Mouse (Mus musculus) MEL-GATA-1-ER (cell line): ENCODE results near the gene Adprhl2.

Experiments
- DNase-seq: peaks from one replicate; pipeline ENCODE4 v3.0.0-alpha.2; 2012; ENCODE audit warnings: low read depth; ENCODE audit errors: extremely low read depth

Adprhl2 gene

GRCm38 (mm10) chr4:126306827-126307226, 14.7 kb downstream of the Adprhl2 start:
- no peak for DNase-seq

DNA sequence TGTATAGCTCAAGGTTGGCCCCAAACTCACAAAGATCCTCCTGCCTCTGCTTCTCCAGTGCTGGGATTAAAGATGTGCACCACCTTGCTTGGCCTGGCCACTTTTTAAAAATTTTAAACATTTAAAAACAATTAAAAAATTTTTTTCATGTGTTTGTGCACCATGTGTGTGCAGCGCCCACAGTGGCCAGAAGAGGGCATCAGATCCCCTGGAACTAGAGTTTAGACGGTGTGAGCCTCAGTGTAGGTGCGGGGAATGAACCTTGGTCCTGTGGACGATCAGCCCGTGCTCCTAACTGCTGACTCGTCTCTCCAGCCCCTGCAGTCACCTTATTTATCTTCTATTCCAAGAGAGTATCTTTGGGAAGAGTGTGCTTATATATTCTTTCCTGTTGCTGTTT, 15.4 kb downstream of the Adprhl2 start:
- DNase-seq, result no peak

- no peak for DNase-seq
Measured at GRCm38 (mm10) chr4:126305428-126305827, 16.1 kb downstream of the Adprhl2 start.

DNA sequence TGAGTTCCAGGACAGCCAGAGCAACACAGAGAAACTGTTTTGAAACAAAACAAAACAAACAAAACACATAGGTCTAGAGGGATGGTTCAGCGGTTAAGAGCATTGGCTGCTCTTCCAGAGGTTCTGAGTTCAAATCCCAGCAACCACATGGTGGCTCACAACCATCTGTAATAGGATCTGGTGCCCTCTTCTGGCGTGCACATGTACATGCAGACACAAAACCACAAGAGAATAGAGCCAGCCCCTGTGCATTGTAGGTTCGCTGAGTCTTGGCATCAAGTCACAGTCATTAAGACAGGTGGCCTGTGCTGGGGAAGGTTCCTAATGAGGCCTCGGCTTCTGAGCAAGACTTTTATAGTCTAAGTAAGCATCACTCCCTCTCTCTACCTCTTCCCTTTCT, 17.6 kb downstream of the Adprhl2 start:
- no peak for DNase-seq

DNA sequence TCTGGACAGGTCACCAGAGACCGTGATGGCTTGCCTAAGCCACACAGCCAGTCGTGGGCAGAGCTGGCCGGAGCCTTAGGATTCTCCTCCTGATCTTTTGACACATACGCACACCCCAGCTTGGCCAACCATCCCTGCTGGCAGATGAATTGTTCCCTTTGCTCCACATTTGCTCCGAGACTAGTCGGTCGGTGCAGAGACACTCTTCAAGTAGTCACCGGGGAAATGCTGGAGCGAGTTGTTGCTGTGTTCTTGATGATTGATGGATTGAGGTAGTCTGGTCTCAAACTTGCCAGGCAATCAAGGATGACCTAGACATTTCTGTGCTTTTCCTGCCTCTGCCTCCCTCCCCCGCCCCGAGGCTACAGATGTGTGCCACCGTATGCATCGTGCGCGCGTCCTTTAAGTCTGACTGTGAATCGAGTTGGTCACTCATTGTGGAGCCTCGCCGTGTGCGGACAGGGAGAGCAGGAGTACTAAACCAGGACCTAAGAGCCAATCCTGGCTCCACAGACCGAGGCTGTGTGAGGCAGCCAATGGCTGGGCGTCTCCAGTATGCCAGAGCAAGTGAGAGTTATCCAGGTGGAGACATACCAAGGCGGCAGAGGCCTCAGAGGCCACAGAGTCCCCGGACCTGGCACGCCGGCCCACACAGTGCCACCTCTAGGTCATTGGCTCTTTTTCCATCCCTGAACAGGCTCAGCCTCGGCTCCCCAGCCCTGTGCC, 19.8 kb downstream of the Adprhl2 start:
- no peak for DNase-seq

- DNase-seq, result no peak
Measured at GRCm38 (mm10) chr4:126300916-126301583, 20.5 kb downstream of the Adprhl2 start.

DNA sequence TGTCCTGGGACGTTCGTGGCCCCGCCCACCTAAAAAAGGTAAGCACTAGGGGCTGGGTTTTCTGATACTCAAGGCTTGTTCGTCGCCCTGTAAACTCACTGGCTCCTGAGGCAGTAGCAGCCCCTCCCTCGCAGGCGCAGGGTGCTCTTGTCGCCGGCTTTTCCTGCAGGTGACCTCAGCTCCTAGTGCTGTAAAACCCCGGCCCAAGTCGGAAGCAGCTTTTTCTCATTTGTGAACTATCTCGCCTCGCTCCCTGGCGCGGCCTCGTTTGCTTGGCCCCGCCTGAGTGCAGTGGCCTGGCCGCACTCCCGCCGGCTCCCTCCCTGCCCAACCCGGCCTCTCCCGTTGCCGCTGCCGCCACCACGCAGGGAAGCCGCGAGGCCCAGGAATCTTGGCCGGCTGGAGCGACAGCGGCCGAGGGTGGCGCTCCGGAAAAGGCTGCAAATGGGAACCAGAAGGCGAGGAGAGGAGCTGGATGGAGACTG, 24.8 kb downstream of the Adprhl2 start:
- DNase-seq, result no peak

DNA sequence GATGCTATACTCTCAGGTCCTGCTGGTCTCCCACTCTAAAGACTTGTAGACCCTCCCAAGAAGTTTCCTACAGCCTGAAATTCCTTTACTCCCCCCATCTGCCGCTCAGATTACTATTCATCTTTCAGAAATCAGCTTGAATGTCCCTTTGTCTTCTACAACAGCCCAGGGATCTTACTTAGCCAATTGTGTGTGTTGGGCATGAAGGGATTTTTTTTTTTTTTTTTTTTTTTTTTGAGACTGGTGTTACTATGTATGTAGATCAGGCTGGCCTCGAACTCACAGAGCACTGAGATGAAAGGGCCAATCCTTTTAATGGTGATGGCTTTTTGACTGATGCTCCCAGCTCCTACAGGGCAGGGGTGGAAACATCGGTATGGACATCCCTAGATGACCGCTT, 25.6 kb downstream of the Adprhl2 start:
- no peak for DNase-seq

- DNase-seq, result no peak
Measured at GRCm38 (mm10) chr4:126295152-126295551, 26.4 kb downstream of the Adprhl2 start.

DNA sequence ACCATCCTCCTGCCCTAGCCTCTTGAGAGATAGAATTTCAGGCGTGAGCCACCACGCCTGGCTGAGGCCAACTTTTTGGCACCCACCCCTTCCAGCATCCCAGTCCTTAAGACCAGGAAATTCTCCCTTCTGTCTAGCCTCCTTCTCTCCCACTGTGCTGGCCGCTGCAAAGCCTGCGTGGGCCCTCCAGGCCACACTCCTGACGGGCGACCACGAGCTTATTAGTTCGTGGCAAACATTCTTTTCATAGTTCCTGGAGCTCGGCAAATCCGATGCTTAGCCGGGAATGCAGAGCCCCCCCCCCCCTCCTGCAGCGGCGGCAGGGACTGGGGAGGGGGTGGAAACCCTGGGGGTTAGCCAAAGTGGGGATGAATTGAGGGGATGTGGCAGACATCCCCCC, 30.3 kb downstream of the Adprhl2 start:
- DNase-seq, result no peak

- no peak for DNase-seq
Measured at GRCm38 (mm10) chr4:126290314-126290713, 31.2 kb downstream of the Adprhl2 start.

DNA sequence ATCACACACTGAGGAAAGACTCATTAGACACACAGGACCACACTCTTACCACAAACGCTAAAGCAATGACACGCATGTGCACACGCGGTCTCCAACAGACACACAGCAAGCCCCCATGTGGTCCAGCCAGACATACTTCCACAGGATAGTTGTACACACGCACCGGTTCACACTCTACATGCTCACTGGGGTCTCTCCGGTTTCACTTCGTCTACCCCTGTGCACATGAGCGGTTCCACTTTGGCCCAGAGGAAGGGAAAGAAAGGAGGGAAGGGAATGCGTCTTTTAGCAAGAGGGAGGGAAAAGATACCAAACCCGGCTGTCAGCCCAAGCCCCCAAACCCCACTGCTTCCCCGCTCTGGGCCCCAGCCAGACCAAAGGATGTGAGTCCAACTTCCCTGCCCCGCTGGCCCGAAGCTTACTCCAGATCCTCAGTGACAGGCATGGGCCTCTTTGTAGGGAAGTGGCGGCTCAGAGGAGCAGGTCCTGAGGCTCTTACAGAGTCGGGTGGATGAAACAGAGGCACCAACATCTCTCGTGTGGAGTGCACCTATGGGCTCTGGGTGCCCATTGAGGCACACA, 33.3 kb downstream of the Adprhl2 start:
- no peak for DNase-seq

DNA sequence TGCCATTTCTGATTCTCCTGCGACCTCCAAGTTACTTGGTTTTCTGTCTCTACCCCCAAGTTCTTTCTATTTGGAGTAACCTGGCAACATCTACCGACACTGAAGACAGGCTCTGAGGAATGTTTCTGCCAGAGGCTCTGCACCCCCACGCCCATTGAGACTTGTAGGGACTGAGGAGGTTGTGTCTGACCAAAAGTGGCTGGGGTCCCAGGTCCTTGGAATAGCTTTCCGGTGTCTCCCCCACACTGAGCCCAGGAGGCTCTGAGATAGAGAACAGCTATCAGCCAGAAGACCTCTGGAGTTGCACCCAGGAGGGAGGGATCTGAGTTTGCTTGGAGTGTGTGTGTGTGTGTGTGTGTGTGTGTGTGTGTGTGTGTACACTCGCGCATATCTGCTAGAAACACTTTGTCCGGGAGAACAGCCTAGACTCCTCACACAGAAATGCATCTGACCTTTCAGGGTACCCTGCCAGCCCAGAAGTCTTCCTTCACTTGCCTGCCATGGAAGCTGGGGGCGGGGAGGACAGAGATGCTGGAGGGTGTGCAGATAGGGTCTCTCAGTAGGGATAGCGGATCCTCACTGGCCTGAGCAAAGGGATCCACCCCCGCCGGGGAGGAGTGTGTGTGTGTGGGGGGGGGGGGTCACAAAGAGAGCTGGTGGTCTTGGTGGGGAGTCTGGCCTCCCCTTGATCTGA, 34.1 kb downstream of the Adprhl2 start:
- DNase-seq, result no peak

DNA sequence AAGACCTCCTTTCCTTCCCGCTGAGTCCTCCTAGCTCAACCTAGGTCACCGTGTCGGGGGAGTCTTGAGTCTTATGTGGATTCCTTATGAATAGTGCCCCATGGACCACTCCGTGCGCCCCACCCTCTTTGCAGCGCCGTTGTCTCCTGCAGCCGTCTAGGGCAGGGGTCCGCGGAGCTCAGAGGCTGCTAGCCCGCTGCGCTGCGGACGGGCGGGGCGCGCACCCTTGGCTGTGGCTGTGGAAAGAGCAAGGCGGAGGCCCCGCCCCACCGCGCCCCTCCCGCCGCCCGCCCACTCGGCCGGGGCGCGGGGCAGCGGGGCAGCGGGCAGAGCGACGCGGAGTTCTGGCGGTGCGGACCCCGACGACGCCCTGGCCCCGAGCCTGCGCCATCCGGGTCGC, 35.0 kb downstream of the Adprhl2 start, which contains the start of gene Col8a2:
TSS of gene Col8a2 (plus strand) at position 302 of the 400 bp plus-strand sequence.
- no peak for DNase-seq

- no peak for DNase-seq
Measured at GRCm38 (mm10) chr4:126283582-126283981, 37.9 kb downstream of the Adprhl2 start.

DNA sequence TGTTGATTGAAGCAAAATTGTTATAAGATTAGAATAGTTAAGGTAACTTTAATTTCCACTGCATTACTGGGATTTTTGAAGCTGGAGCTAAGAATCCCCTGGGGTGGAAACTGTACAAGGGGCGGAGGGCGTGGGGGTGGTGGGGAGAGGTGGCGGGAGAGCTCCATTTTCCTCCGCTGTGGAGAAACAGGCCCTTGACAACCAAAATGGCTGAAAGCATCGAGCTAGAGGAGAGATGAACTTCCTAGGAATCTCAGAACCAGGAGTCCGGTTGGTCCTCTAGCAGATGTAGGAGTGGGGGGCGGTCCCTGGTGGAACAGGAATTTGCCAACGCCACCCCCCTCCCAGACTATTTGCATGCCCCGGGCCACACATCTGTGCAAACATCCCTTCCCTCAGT, 39.8 kb downstream of the Adprhl2 start:
- DNase-seq, result no peak

- no peak for DNase-seq
Measured at GRCm38 (mm10) chr4:126278961-126279360, 42.5 kb downstream of the Adprhl2 start.

DNA sequence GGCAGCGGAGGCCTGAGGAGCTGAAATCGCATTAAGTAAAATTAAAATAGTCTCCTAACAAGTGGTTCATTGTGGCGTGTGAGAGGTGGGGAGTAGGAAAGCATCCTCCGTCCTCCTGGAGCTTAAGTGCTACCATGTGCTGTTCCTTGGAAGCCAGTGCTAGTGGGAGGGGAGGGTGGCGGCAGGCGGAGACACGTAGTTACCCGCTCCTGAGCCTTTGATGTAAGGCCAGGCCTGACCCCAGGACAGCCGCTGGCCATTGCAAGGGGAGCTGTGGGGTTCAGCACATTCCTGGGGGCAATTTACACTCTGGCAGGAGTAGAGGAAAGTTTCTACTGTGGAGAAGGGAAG, 43.0 kb downstream of the Adprhl2 start:
- DNase-seq, result no peak

DNA sequence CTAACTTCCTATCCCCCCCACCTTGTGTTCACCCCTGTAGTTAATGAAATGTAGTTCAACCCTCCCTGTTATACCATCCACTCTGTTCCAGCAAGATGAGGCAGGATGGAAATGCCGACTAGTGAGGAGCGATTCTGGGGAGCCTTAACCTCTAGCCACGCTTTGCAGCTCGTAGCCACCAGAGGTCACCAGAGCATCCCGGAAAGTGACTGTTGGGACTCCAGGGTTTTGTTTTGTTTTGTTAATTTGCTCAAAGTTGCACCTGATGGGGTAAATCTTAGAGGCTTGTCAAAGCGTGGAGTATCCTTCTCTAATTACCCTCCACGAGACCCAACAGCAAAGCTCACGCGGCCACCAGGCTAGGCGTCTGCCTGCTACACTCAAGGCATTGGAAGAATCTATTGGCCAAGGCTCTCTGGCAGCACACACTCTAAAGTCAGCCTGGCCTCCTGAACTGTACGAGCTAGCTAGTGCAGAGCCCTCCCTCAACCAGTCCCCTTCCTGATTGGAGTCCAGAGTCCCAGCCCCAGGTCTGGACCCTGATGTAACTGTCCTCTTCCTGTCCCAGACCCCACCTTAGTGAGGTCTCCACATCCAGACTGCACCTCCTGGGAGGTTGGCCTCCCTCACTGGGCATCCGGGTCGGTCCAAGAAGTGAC, 43.5 kb downstream of the Adprhl2 start:
- no peak for DNase-seq

DNA sequence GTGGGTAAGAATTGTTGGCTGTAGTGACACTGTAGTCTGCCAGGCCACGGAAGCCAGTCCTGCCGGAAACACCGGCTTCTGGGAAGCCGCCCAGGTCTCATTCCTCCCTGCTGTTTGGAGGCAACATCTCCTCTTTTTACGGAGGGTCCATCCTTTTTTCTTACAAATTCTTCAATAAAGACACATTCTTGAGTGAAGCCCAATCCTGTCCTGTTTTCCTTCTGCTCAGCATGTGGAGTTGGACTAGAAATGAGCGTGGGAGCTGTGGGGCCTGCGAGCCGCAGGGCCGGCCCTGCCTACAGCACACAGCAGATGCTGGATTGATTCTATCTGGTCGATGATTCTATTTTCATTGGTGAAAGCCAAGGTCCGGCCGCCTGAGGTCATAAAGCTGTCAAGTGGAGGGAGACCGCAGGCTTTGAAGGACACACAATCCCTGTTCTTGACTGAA, 45.8 kb downstream of the Adprhl2 start:
- no peak for DNase-seq

GRCm38 (mm10) chr4:126275081-126275480, 46.4 kb downstream of the Adprhl2 start:
- no peak for DNase-seq
